Mouse (Mus musculus) ovary, postnatal 10 days (tissue): Measurements from ENCODE around the gene Fam107a.
"Not testable (repeated sequence)": the region's sequence is repeated elsewhere in the genome, so short reads cannot be mapped to it uniquely, and the experiment has no call there.

Source experiments
- DNase-seq: peaks from one replicate; pipeline ENCODE4 v3.0.0; 2022; ENCODE audit warnings: low spot score

Gene Fam107a

GRCm38 (mm10) chr14:8316366-8317193 lies 1.2 kb downstream of the Fam107a start:
- no peak for DNase-seq

- DNase-seq = no peak
Observed at GRCm38 (mm10) chr14:8315169-8315568, 2.7 kb downstream of the Fam107a start.

GRCm38 (mm10) chr14:8314536-8314935 lies 3.3 kb downstream of the Fam107a start:
- DNase-seq = no peak

- no peak for DNase-seq
Observed at GRCm38 (mm10) chr14:8313877-8314276, 3.9 kb downstream of the Fam107a start.

- DNase-seq = no peak
Observed at GRCm38 (mm10) chr14:8309621-8310141, 8.1 kb downstream of the Fam107a start.

- DNase-seq = no peak
Observed at GRCm38 (mm10) chr14:8308650-8309049, 9.2 kb downstream of the Fam107a start.

GRCm38 (mm10) chr14:8306884-8307283 lies 10.9 kb downstream of the Fam107a start:
- no peak for DNase-seq

- DNase-seq = no peak
Observed at GRCm38 (mm10) chr14:8305014-8305413, 12.8 kb downstream of the Fam107a start.

GRCm38 (mm10) chr14:8304082-8304481 lies 13.7 kb downstream of the Fam107a start:
- no peak for DNase-seq

- no peak for DNase-seq
Observed at GRCm38 (mm10) chr14:8302687-8303086, 15.1 kb downstream of the Fam107a start.

- DNase-seq = no peak
Observed at GRCm38 (mm10) chr14:8300281-8300680, 17.5 kb downstream of the Fam107a start.

GRCm38 (mm10) chr14:8297889-8298293 lies 19.9 kb downstream of the Fam107a start:
- no peak for DNase-seq

GRCm38 (mm10) chr14:8294257-8294656 lies 23.6 kb downstream of the Fam107a start:
- DNase-seq = no peak

- not testable (repeated sequence) for DNase-seq
Observed at GRCm38 (mm10) chr14:8286595-8286994, 31.2 kb downstream of the Fam107a start.

GRCm38 (mm10) chr14:8283784-8284183 lies 34.0 kb downstream of the Fam107a start:
- DNase-seq = no peak

- not testable (repeated sequence) for DNase-seq
Observed at GRCm38 (mm10) chr14:8271281-8271680, 46.5 kb downstream of the Fam107a start.

- no peak for DNase-seq
Observed at GRCm38 (mm10) chr14:8264378-8264777, 53.4 kb downstream of the Fam107a start.

- DNase-seq = no peak
Observed at GRCm38 (mm10) chr14:8262242-8262641, 55.6 kb downstream of the Fam107a start.

- DNase-seq = no peak
Observed at GRCm38 (mm10) chr14:8260214-8260613, 57.6 kb downstream of the Fam107a start.

GRCm38 (mm10) chr14:8259166-8259565 lies 58.7 kb downstream of the Fam107a start, which contains the start of gene Acox2:
Gene Acox2, minus strand, starts transcription at chr14:8259353.
- no peak for DNase-seq

GRCm38 (mm10) chr14:8258752-8259151 lies 59.1 kb downstream of the Fam107a start:
- no peak for DNase-seq

- DNase-seq = no peak
Observed at GRCm38 (mm10) chr14:8258335-8258627, 59.5 kb downstream of the Fam107a start.

GRCm38 (mm10) chr14:8257521-8258334 lies 60.1 kb downstream of the Fam107a start:
- no peak for DNase-seq
